Mouse (Mus musculus) myocyte (in vitro differentiated cells): ENCODE results near the gene Ptprm. TPM values are rescaled to one million over a fixed set of nuclear protein-coding genes. Genes with fewer than 3 reads are reported as not detected.

Experiments
- H3K27me3 ChIP-seq: one replicate; pipeline ENCODE4 v1.6.1; 2011; ENCODE audit not compliant: control insufficient read depth, insufficient read depth, insufficient read length
- H3K36me3 ChIP-seq: one replicate; pipeline ENCODE4 v1.6.1; 2011; ENCODE audit not compliant: control insufficient read depth, insufficient read depth
- H3K4me2 ChIP-seq: one replicate; pipeline ENCODE4 v1.6.1; 2011; ENCODE audit warnings: low read depth, control low read depth
- H3K4me3 ChIP-seq: one replicate; pipeline ENCODE4 v1.5.1; 2011; ENCODE audit warnings: mild to moderate bottlenecking, control low read depth, moderate library complexity
- H3K79me2 ChIP-seq: one replicate; pipeline ENCODE4 v1.6.1; 2011; ENCODE audit not compliant: control insufficient read depth, insufficient read depth
- H3ac ChIP-seq: one replicate; pipeline ENCODE4 v1.6.1; 2011; ENCODE audit not compliant: control insufficient read depth, insufficient read length
- CEBPB ChIP-seq: IDR thresholded peaks from 2 replicates; pipeline ENCODE4 v1.6.1; 2011; ENCODE audit warnings: mild to moderate bottlenecking, moderate library complexity; ENCODE audit not compliant: poor library complexity, insufficient read depth, severe bottlenecking
- E2F4 ChIP-seq: IDR thresholded peaks from one replicate; pipeline ENCODE4 v1.6.1; 2011; ENCODE audit warnings: mild to moderate bottlenecking, control low read depth, moderate library complexity; ENCODE audit not compliant: insufficient read depth
- MAX ChIP-seq: IDR thresholded peaks from one replicate; pipeline ENCODE4 v1.6.1; 2011; ENCODE audit warnings: low read depth, mild to moderate bottlenecking, control low read depth
- MYOD1 ChIP-seq, 3 experiments: IDR thresholded peaks; one replicate each; pipeline ENCODE4 v1.6.1; 2011; ENCODE audit warnings: control low read depth in 2 of 3, low read depth in 2 of 3, mild to moderate bottlenecking in 2 of 3, moderate library complexity in 1 of 3; ENCODE audit not compliant: insufficient read length in 2 of 3, control insufficient read depth in 1 of 3
- MYOG ChIP-seq, 3 experiments: IDR thresholded peaks; one replicate each; pipeline ENCODE4 v1.6.1; 2011; ENCODE audit warnings: control low read depth in 2 of 3, low read depth in 2 of 3, mild to moderate bottlenecking in 2 of 3; ENCODE audit not compliant: insufficient read length in 2 of 3, control insufficient read depth in 1 of 3, insufficient read depth in 1 of 3
- POLR2A ChIP-seq: IDR thresholded peaks from one replicate; pipeline ENCODE4 v1.6.1; 2011; ENCODE audit warnings: low read depth, mild to moderate bottlenecking, control low read depth, moderate library complexity; ENCODE audit not compliant: insufficient read length
- POLR2AphosphoS2 ChIP-seq: IDR thresholded peaks from one replicate; pipeline ENCODE4 v1.6.1; 2011; ENCODE audit warnings: low read depth, control low read depth; ENCODE audit not compliant: insufficient read length
- REST ChIP-seq: IDR thresholded peaks from one replicate; pipeline ENCODE4 v1.6.1; 2011; ENCODE audit warnings: mild to moderate bottlenecking, control low read depth, moderate library complexity; ENCODE audit not compliant: insufficient read depth, insufficient read length
- SRF ChIP-seq: IDR thresholded peaks from one replicate; pipeline ENCODE4 v1.6.1; 2011; ENCODE audit warnings: low read depth; ENCODE audit not compliant: control insufficient read depth, insufficient read length
- TCF12 ChIP-seq: IDR thresholded peaks from one replicate; pipeline ENCODE4 v1.6.1; 2011; ENCODE audit warnings: mild to moderate bottlenecking, control low read depth; ENCODE audit not compliant: poor library complexity, insufficient read depth, severe bottlenecking
- TCF3 ChIP-seq: IDR thresholded peaks from one replicate; pipeline ENCODE4 v1.6.1; 2011; ENCODE audit warnings: low read depth, control low read depth; ENCODE audit not compliant: insufficient read length
- USF1 ChIP-seq: IDR thresholded peaks from one replicate; pipeline ENCODE4 v1.6.1; 2011; ENCODE audit warnings: low read depth, mild to moderate bottlenecking, control low read depth, moderate library complexity
- polyA plus RNA-seq: library from polyadenylated mRNA; unstranded; fragments of >200 nt; fragmentation: generic; extraction: Trizol; gene quantifications from one replicate; pipeline ENCODE4 v1.2.1, GENCODE M21; 2012; ENCODE audit warnings: missing spikeins

Gene Ptprm
- polyA plus RNA-seq, 1 experiment: 6.5 TPM

GRCm38 (mm10) chr17:67006740-67007385, 347.4 kb downstream of the Ptprm start:
- no peaks in the 10 kb centered on the region for H3K27me3 ChIP-seq
- no peak overlapping the region for H3K4me2 ChIP-seq
- H3K79me2 ChIP-seq: no peaks in the 10 kb centered on the region
- no peak overlapping the region for H3K4me3 ChIP-seq
- no peak overlapping the region for H3ac ChIP-seq
- H3K36me3 ChIP-seq: no peaks in the 10 kb centered on the region
- no peak for TF ChIP-seq TCF3
- TF ChIP-seq POLR2A: no peak
- TF ChIP-seq TCF12: no peak
- no peak for TF ChIP-seq E2F4
- no peak for TF ChIP-seq POLR2AphosphoS2
- no peak for TF ChIP-seq MYOD1 (IDR thresholded peaks at IDR 0.05; ENCODE audit: control insufficient read depth in 1 of 3, insufficient read length in 2 of 3, low read depth in 2 of 3)
- no peak for TF ChIP-seq MYOG (IDR thresholded peaks at IDR 0.05; ENCODE audit: control insufficient read depth in 1 of 3, insufficient read depth in 1 of 3, insufficient read length in 2 of 3, low read depth in 2 of 3)
- no peak for TF ChIP-seq USF1
- no peak for TF ChIP-seq REST
- no peak for TF ChIP-seq SRF
- no peak for TF ChIP-seq CEBPB

- no peaks in the 10 kb centered on the region for H3K36me3 ChIP-seq
- no peak overlapping the region for H3K4me3 ChIP-seq
- H3K79me2 ChIP-seq: no peaks in the 10 kb centered on the region
- H3ac ChIP-seq: no peak overlapping the region
- H3K27me3 ChIP-seq: no peaks in the 10 kb centered on the region
- TF ChIP-seq POLR2A (no peak), E2F4 (no peak), SRF (no peak), REST (no peak), TCF12 (no peak), MYOG (IDR thresholded peaks at IDR 0.05; ENCODE audit: control insufficient read depth in 1 of 3, insufficient read depth in 1 of 3, insufficient read length in 2 of 3, low read depth in 2 of 3) (no peak), POLR2AphosphoS2 (no peak), CEBPB (no peak), TCF3 (no peak), MAX (no peak), MYOD1 (IDR thresholded peaks at IDR 0.05; ENCODE audit: control insufficient read depth in 1 of 3, insufficient read length in 2 of 3, low read depth in 2 of 3) (no peak), USF1 (no peak)
- H3K4me2 ChIP-seq: no peak overlapping the region
Observed at GRCm38 (mm10) chr17:66996882-66997281, 357.4 kb downstream of the Ptprm start.

GRCm38 (mm10) chr17:66996016-66996415, 358.2 kb downstream of the Ptprm start:
- TF ChIP-seq MYOG (IDR thresholded peaks at IDR 0.05; ENCODE audit: control insufficient read depth in 1 of 3, insufficient read depth in 1 of 3, insufficient read length in 2 of 3, low read depth in 2 of 3) (no peak), MAX (no peak), E2F4 (no peak), POLR2AphosphoS2 (no peak), MYOD1 (IDR thresholded peaks at IDR 0.05; ENCODE audit: control insufficient read depth in 1 of 3, insufficient read length in 2 of 3, low read depth in 2 of 3) (no peak), CEBPB (no peak), REST (no peak), SRF (no peak), TCF12 (no peak), POLR2A (no peak), USF1 (no peak), TCF3 (no peak)
- Histone ChIP-seq H3K79me2 (no peaks in the 10 kb centered on the region), H3ac (no peak overlapping the region), H3K27me3 (no peaks in the 10 kb centered on the region), H3K36me3 (no peaks in the 10 kb centered on the region), H3K4me3 (no peak overlapping the region), H3K4me2 (no peak overlapping the region)

GRCm38 (mm10) chr17:66991815-66992214, 362.4 kb downstream of the Ptprm start:
- TF ChIP-seq MAX (no peak), TCF12 (no peak), POLR2AphosphoS2 (no peak), MYOG (IDR thresholded peaks at IDR 0.05; ENCODE audit: control insufficient read depth in 1 of 3, insufficient read depth in 1 of 3, insufficient read length in 2 of 3, low read depth in 2 of 3) (no peak), CEBPB (no peak), POLR2A (no peak), TCF3 (no peak), SRF (no peak), E2F4 (no peak), USF1 (no peak), REST (no peak), MYOD1 (IDR thresholded peaks at IDR 0.05; ENCODE audit: control insufficient read depth in 1 of 3, insufficient read length in 2 of 3, low read depth in 2 of 3) (no peak)
- Histone ChIP-seq H3K36me3 (no peaks in the 10 kb centered on the region), H3K4me2 (no peak overlapping the region), H3ac (no peak overlapping the region), H3K27me3 (no peaks in the 10 kb centered on the region), H3K4me3 (no peak overlapping the region), H3K79me2 (no peaks in the 10 kb centered on the region)

- Histone ChIP-seq H3K4me2 (no peak overlapping the region), H3ac (no peak overlapping the region), H3K27me3 (no peaks in the 10 kb centered on the region), H3K79me2 (no peaks in the 10 kb centered on the region), H3K4me3 (no peak overlapping the region), H3K36me3 (no peaks in the 10 kb centered on the region)
- no peak for TF ChIP-seq POLR2AphosphoS2
- TF ChIP-seq MAX: no peak
Observed at GRCm38 (mm10) chr17:66990761-66991160, 363.5 kb downstream of the Ptprm start.
